Mouse (Mus musculus): ENCODE measurements around the gene Aff1. TPM values are rescaled to one million over a fixed set of nuclear protein-coding genes. Genes with fewer than 3 reads are reported as not detected.
A peak's percentile ranks its signal among the peaks of the same experiment; 100 is the strongest.

Gene Aff1
- polyA plus RNA-seq, 1 experiment from 2014 or later: 6.7 TPM

- H3K9ac ChIP-seq: no peak overlapping the region
- H3K9me3 ChIP-seq: no peaks in the 10 kb centered on the region
- H3K4me3 ChIP-seq: no peak overlapping the region
- no peaks in the 10 kb centered on the region for H3K27me3 ChIP-seq
- 55% methylated on average over 10 of the region's 11 CpGs for WGBS
- ATAC-seq (ENCODE audit: borderline replicate concordance, extremely low read depth, low FRiP score, low TSS enrichment): no peak
- no peak overlapping the region for H3K27ac ChIP-seq
- H3K36me3 ChIP-seq: peaks cover 10% of the 10 kb centered on the region; the same call in 1 of the 2 replicates
- H3K4me1 ChIP-seq: peaks cover 14% of the 10 kb centered on the region
- no peak overlapping the region for H3K4me2 ChIP-seq
These were observed 144.1 kb downstream of the Aff1 start for GRCm38 (mm10) chr5:103836148-103836784.

DNA sequence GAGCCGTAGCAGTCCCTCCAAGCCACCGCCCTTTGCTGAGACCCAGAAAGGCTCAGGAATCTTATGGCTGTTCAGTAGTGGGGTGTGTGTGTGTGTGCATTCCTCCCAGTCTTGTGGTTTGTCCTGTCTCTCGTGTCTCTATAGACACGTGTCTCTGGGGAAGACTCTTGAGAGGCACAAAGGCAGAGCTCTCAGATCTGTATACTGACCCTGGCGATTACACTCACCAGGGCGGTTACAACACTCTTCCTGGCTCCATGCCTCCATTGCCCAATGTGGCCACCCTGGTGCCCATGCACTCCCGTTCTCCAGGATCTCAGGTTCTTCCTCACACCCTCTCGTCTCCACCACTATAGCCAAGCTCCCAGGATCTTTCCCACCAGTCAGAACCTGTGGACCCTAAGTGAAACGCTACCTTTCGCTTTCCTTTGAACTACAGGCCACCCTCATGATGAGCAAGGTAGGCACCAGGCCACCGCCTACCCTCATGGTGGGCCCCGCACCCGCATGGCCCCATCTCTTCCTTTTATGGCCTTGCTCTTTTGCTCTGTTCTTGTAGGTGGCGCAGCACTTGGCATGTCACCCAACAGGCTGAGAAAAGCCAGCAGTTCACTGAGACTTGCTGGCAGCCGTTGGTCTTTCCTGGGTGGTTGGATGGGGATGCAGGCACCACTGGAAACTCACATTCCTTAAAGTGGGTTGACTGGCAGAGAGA is 146.5 kb downstream of the Aff1 start:
- ATAC-seq (ENCODE audit: borderline replicate concordance, extremely low read depth, low FRiP score, low TSS enrichment): no peak
- 79% methylated on average over 15 of the region's 15 CpGs for WGBS
- Histone ChIP-seq H3K27ac (0 out of 2 replicates have a peak overlapping the region, but pooled peaks have one; percentile 15), H3K4me1 (peaks cover 14% of the 10 kb centered on the region), H3K9ac (no peak overlapping the region), H3K36me3 (peaks cover 21% of the 10 kb centered on the region), H3K4me3 (no peak overlapping the region), H3K9me3 (no peaks in the 10 kb centered on the region), H3K4me2 (no peak overlapping the region), H3K27me3 (no peaks in the 10 kb centered on the region)

- Histone ChIP-seq H3K36me3 (peaks cover 16% of the 10 kb centered on the region), H3K4me1 (peaks cover 14% of the 10 kb centered on the region)
- WGBS: 69% methylated on average over 3 of the region's 3 CpGs
These were observed 147.1 kb downstream of the Aff1 start for GRCm38 (mm10) chr5:103839265-103839626.

GRCm38 (mm10) chr5:103843938-103844337 is 151.8 kb downstream of the Aff1 start:
- Histone ChIP-seq H3K4me1 (peaks cover 15% of the 10 kb centered on the region), H3K4me3 (no peak overlapping the region), H3K36me3 (peaks cover 14% of the 10 kb centered on the region), H3K4me2 (no peak overlapping the region), H3K9ac (no peak overlapping the region), H3K27me3 (no peaks in the 10 kb centered on the region), H3K27ac (no peak overlapping the region), H3K9me3 (no peaks in the 10 kb centered on the region)
- 77% methylated on average over 1 of the region's 1 CpGs for WGBS
- ATAC-seq (ENCODE audit: borderline replicate concordance, extremely low read depth, low FRiP score, low TSS enrichment): no peak

More at GRCm38 (mm10) chr5:103839265-103839626, 147.1 kb downstream of the Aff1 start:
- no peak overlapping the region for H3K4me3 ChIP-seq
- H3K27me3 ChIP-seq: no peaks in the 10 kb centered on the region
- no peak for ATAC-seq (ENCODE audit: borderline replicate concordance, extremely low read depth, low FRiP score, low TSS enrichment)
- no peak overlapping the region for H3K9ac ChIP-seq
- no peak overlapping the region for H3K4me2 ChIP-seq
- H3K9me3 ChIP-seq: no peaks in the 10 kb centered on the region
- 0 out of 2 replicates have a peak overlapping the region, but pooled peaks have one; percentile 15 for H3K27ac ChIP-seq

DNA sequence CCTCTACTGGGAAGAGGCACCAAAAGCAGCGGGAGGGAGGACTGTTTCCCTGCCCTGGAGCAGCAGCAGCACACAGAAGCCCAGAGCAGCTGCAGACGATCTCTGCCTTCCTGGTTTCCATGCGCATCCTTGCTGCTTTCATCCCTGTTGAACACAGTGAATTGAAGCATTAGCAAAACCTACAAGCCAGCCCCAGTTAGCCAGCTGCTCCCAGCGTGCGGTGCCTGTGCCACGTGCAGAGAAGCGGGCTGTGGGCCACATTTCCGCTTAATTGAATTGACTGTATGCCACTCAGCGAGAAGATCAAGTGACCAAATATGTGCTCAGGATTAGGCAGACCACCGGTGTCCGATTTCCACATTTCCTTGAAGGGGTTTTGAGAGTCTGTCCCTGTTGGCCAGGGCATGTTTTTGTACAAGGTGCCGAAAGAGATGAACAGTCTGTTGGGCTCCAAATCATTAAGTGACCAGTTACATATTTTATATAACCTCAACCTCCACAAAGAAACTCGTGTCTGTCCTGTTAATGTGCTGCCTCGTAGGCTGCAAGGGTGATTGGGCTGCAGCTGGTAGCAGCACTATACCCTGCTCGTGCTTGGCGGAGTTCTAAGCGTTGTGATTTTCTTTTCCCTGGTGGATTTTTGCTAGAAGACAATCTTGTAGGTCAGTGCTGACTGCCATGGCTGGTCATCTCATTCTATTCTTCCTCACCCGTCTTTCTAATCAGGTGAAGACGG is 153.4 kb downstream of the Aff1 start:
- H3K9me3 ChIP-seq: no peaks in the 10 kb centered on the region
- H3K27me3 ChIP-seq: no peaks in the 10 kb centered on the region
- peaks cover 25% of the 10 kb centered on the region for H3K36me3 ChIP-seq
- peak overlapping the region; percentile 61; the same call in 1 of the 2 replicates for H3K27ac ChIP-seq
- H3K4me1 ChIP-seq: peaks cover 14% of the 10 kb centered on the region
- no peak overlapping the region for H3K4me2 ChIP-seq
- WGBS: 56% methylated on average over 19 of the region's 19 CpGs
- H3K9ac ChIP-seq: no peak overlapping the region
- no peak overlapping the region for H3K4me3 ChIP-seq
- ATAC-seq (ENCODE audit: borderline replicate concordance, extremely low read depth, low FRiP score, low TSS enrichment): peak; percentile 8; the same call in 1 of the 2 replicates

GRCm38 (mm10) chr5:103846154-103846551 is 154.0 kb downstream of the Aff1 start:
- no peak overlapping the region for H3K9ac ChIP-seq
- no peak overlapping the region for H3K4me3 ChIP-seq
- ATAC-seq (ENCODE audit: borderline replicate concordance, extremely low read depth, low FRiP score, low TSS enrichment): peak; percentile 48; the same call in 1 of the 2 replicates
- peak overlapping the region; percentile 61; the same call in 1 of the 2 replicates for H3K27ac ChIP-seq
- peaks cover 14% of the 10 kb centered on the region for H3K4me1 ChIP-seq
- 60% methylated on average over 10 of the region's 10 CpGs for WGBS
- no peaks in the 10 kb centered on the region for H3K9me3 ChIP-seq
- peaks cover 28% of the 10 kb centered on the region for H3K36me3 ChIP-seq
- no peaks in the 10 kb centered on the region for H3K27me3 ChIP-seq
- no peak overlapping the region for H3K4me2 ChIP-seq

- WGBS: 58% methylated on average over 5 of the region's 5 CpGs
- peaks cover 26% of the 10 kb centered on the region for H3K36me3 ChIP-seq
- 0 out of 2 replicates have a peak, but pooled peaks have one; percentile 24 for ATAC-seq (ENCODE audit: borderline replicate concordance, extremely low read depth, low FRiP score, low TSS enrichment)
These were observed 154.4 kb downstream of the Aff1 start for GRCm38 (mm10) chr5:103846609-103847008.

GRCm38 (mm10) chr5:103848546-103848945 is 156.4 kb downstream of the Aff1 start:
- H3K27me3 ChIP-seq: no peaks in the 10 kb centered on the region
- H3K4me1 ChIP-seq: peaks cover 14% of the 10 kb centered on the region
- no peak overlapping the region for H3K27ac ChIP-seq
- WGBS: 66% methylated on average over 8 of the region's 8 CpGs
- no peak overlapping the region for H3K9ac ChIP-seq
- H3K4me3 ChIP-seq: no peak overlapping the region
- no peak for ATAC-seq (ENCODE audit: borderline replicate concordance, extremely low read depth, low FRiP score, low TSS enrichment)
- no peak overlapping the region for H3K4me2 ChIP-seq
- H3K9me3 ChIP-seq: no peaks in the 10 kb centered on the region
- H3K36me3 ChIP-seq: peaks cover 15% of the 10 kb centered on the region; the same call in 1 of the 2 replicates

More at GRCm38 (mm10) chr5:103846609-103847008, 154.4 kb downstream of the Aff1 start:
- no peak overlapping the region for H3K27ac ChIP-seq
- H3K4me2 ChIP-seq: no peak overlapping the region
- no peaks in the 10 kb centered on the region for H3K27me3 ChIP-seq
- peaks cover 14% of the 10 kb centered on the region for H3K4me1 ChIP-seq
- no peaks in the 10 kb centered on the region for H3K9me3 ChIP-seq
- H3K9ac ChIP-seq: no peak overlapping the region
- H3K4me3 ChIP-seq: no peak overlapping the region

- Histone ChIP-seq H3K27ac (no peak overlapping the region), H3K4me1 (peaks cover 11% of the 10 kb centered on the region; the same call in 1 of the 2 replicates), H3K4me2 (no peak overlapping the region), H3K27me3 (no peaks in the 10 kb centered on the region), H3K36me3 (peaks cover 15% of the 10 kb centered on the region; the same call in 1 of the 2 replicates), H3K4me3 (no peak overlapping the region), H3K9me3 (no peaks in the 10 kb centered on the region), H3K9ac (no peak overlapping the region)
- WGBS: 84% methylated on average over 4 of the region's 4 CpGs
- no peak for ATAC-seq (ENCODE audit: borderline replicate concordance, extremely low read depth, low FRiP score, low TSS enrichment)
These were observed 160.8 kb downstream of the Aff1 start for GRCm38 (mm10) chr5:103852756-103853549.

DNA sequence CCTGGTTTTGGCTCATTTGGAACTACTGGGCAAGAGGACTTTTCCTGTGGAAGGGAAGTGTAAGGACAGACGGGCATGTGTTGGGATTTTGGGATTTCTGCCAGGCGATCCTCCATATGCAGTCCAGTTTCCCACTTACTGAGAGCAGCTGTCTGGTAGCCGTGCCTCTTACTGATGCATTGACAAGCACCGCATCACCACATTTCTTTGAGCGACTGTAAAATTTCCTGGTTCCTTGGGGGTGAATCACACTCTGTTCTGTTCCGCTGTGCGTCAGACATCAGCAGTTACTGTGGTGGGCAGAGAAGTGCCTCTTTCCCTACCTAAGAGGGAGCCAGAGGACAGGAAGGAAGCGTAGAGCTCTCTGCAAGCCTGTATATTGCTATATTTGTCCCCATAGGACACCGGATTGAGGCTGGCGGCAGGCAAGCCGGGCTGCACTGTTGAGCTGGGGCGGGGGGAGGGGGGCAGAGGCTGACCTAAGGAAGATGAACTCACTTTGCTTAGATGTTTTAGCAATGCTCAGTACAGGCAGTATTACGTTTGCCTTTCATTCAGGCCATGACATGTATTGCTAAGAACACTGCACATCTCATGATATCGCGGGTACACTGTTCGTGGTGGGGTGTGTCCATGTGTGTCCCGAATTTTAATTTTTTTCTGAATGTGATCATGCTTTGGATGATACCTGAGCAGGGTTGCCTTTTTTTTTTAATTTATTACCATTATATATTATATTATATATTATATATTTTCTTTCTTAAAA is 162.1 kb downstream of the Aff1 start:
- peak; percentile 49; the same call in 1 of the 2 replicates for ATAC-seq (ENCODE audit: borderline replicate concordance, extremely low read depth, low FRiP score, low TSS enrichment)
- WGBS: 57% methylated on average over 17 of the region's 17 CpGs
- H3K4me3 ChIP-seq: no peak overlapping the region
- H3K27me3 ChIP-seq: no peaks in the 10 kb centered on the region
- H3K36me3 ChIP-seq: peaks cover 12% of the 10 kb centered on the region; the same call in 1 of the 2 replicates
- H3K9me3 ChIP-seq: no peaks in the 10 kb centered on the region
- peaks cover 11% of the 10 kb centered on the region; the same call in 1 of the 2 replicates for H3K4me1 ChIP-seq
- no peak overlapping the region for H3K4me2 ChIP-seq
- H3K27ac ChIP-seq: no peak overlapping the region
- no peak overlapping the region for H3K9ac ChIP-seq
